Mouse (Mus musculus) liver, embryonic 11.5 days (tissue): ENCODE results near the gene Gatb. TPM values are rescaled to one million over a fixed set of nuclear protein-coding genes. Genes with fewer than 3 reads are reported as not detected.

Source experiments
- ATAC-seq: fragments of 200-750 bp; cut with Nextera tagmentation; replicated peaks from 2 replicates; pipeline ENCODE4 v1.8.0; 2017; ENCODE audit warnings: moderate number of reproducible peaks, mild to moderate bottlenecking, moderate TSS enrichment, moderate library complexity; ENCODE audit not compliant: low FRiP score
- DNase-seq: peaks from one replicate; pipeline ENCODE4 v3.0.0-alpha.2; 2017; ENCODE audit warnings: low spot score
- H3K27ac ChIP-seq: fragments of 300-500 bp; sonication (generic); 2 replicates; pipeline ENCODE4 v1.5.1; 2014; ENCODE audit warnings: mild to moderate bottlenecking, low read depth, low read length, control low read depth
- H3K27me3 ChIP-seq: fragments of 300-500 bp; sonication (generic); replicated peaks from 2 replicates; pipeline ENCODE4 v1.6.1; 2014; ENCODE audit warnings: low read length, mixed read lengths; ENCODE audit not compliant: control insufficient read depth, insufficient read depth
- H3K36me3 ChIP-seq: fragments of 300-500 bp; sonication (generic); 2 replicates; pipeline ENCODE4 v1.6.1; 2014; ENCODE audit warnings: mild to moderate bottlenecking, low read length, moderate library complexity, mixed read lengths; ENCODE audit not compliant: control insufficient read depth, insufficient read depth
- H3K4me1 ChIP-seq: fragments of 300-500 bp; sonication (generic); replicated peaks from 2 replicates; pipeline ENCODE4 v1.6.1; 2014; ENCODE audit warnings: low read length, mixed read lengths; ENCODE audit not compliant: control insufficient read depth, insufficient read depth
- H3K4me2 ChIP-seq: fragments of 300-500 bp; sonication (generic); 2 replicates; pipeline ENCODE4 v1.6.1; 2014; ENCODE audit warnings: mild to moderate bottlenecking, control low read depth, moderate library complexity
- H3K4me3 ChIP-seq: fragments of 300-500 bp; sonication (generic); 2 replicates; pipeline ENCODE4 v1.5.1; 2014; ENCODE audit warnings: low read depth, low read length, control low read depth
- H3K9ac ChIP-seq: fragments of 300-500 bp; sonication (generic); 2 replicates; pipeline ENCODE4 v1.6.1; 2014; ENCODE audit warnings: low read depth, low read length, control low read depth
- H3K9me3 ChIP-seq: fragments of 300-500 bp; sonication (generic); 2 replicates; pipeline ENCODE4 v1.6.1; 2016; ENCODE audit warnings: low read length, inconsistent platforms, mixed read lengths; ENCODE audit not compliant: control insufficient read depth
- WGBS: fragments of 180-500 bp; shearing (Covaris S2); extraction: QIAGEN DNeasy Blood & Tissue Kit; methylation state at CpG from one replicate; pipeline ENCODE4 v1.1.7; 2014; 5-methylcytosine and 5-hydroxymethylcytosine counted together
- polyA plus RNA-seq: library from polyadenylated mRNA; unstranded; fragments of >200 nt; fragmentation: Nextera tagmentation; extraction: Ambion mirVana; gene quantifications from 2 replicates; pipeline ENCODE4 v1.2.1, GENCODE M21; 2014

Gatb gene
- polyA plus RNA-seq, 1 experiment from 2014 or later: 32.9 TPM

- H3K27ac ChIP-seq: no peak overlapping the region
These were observed 103.2 kb downstream of the Gatb start for GRCm38 (mm10) chr3:85677133-85677532.

GRCm38 (mm10) chr3:85677952-85678351, 104.0 kb downstream of the Gatb start:
- Histone ChIP-seq H3K4me3 (no peak overlapping the region), H3K36me3 (no peaks in the 10 kb centered on the region), H3K9me3 (no peaks in the 10 kb centered on the region), H3K4me2 (no peak overlapping the region), H3K9ac (no peak overlapping the region), H3K4me1 (no peaks in the 10 kb centered on the region; the same call in none of the 2 replicates), H3K27ac (no peak overlapping the region), H3K27me3 (no peaks in the 10 kb centered on the region)
- WGBS: 66% methylated on average over 3 of the region's 3 CpGs
- no peak for ATAC-seq
- DNase-seq: no peak

More at GRCm38 (mm10) chr3:85677133-85677532, 103.2 kb downstream of the Gatb start:
- ATAC-seq (no peak), DNase-seq (no peak)
- Histone ChIP-seq H3K27me3 (0 out of 2 replicates have a peak, but pooled peaks cover 3% of the 10 kb centered on the region), H3K9ac (no peak overlapping the region), H3K4me2 (no peak overlapping the region), H3K4me1 (no peaks in the 10 kb centered on the region; the same call in none of the 2 replicates), H3K36me3 (no peaks in the 10 kb centered on the region), H3K4me3 (no peak overlapping the region), H3K9me3 (no peaks in the 10 kb centered on the region)
- 74% methylated on average over 8 of the region's 8 CpGs for WGBS

- WGBS: 69% methylated on average over 8 of the region's 8 CpGs
- Histone ChIP-seq H3K9me3 (no peaks in the 10 kb centered on the region), H3K27ac (no peak overlapping the region), H3K27me3 (no peaks in the 10 kb centered on the region), H3K9ac (0 out of 2 replicates have a peak overlapping the region, but pooled peaks have one; percentile 5), H3K4me2 (peak overlapping the region; percentile 34), H3K4me3 (no peak overlapping the region), H3K36me3 (no peaks in the 10 kb centered on the region), H3K4me1 (no peaks in the 10 kb centered on the region; the same call in none of the 2 replicates)
- DNase-seq: no peak
- ATAC-seq: peak; percentile 77
These were observed 105.5 kb downstream of the Gatb start for GRCm38 (mm10) chr3:85679312-85679933.

- H3K4me2 ChIP-seq: peak overlapping the region; percentile 34; the same call in 1 of the 2 replicates
- no peaks in the 10 kb centered on the region for H3K36me3 ChIP-seq
- peak; percentile 70 for ATAC-seq
- 70% methylated on average over 5 of the region's 5 CpGs for WGBS
- DNase-seq: no peak
- 0 out of 2 replicates have a peak overlapping the region, but pooled peaks have one; percentile 5 for H3K9ac ChIP-seq
- no peaks in the 10 kb centered on the region for H3K9me3 ChIP-seq
- no peak overlapping the region for H3K4me3 ChIP-seq
- no peaks in the 10 kb centered on the region for H3K27me3 ChIP-seq
- no peaks in the 10 kb centered on the region; the same call in none of the 2 replicates for H3K4me1 ChIP-seq
- H3K27ac ChIP-seq: no peak overlapping the region
These were observed 106.0 kb downstream of the Gatb start for GRCm38 (mm10) chr3:85679960-85680359.

GRCm38 (mm10) chr3:85681136-85681535, 107.2 kb downstream of the Gatb start:
- 80% methylated on average over 7 of the region's 7 CpGs for whole genome bisulfite sequencing
- DNase-seq: no peak
- no peaks in the 10 kb centered on the region; the same call in none of the 2 replicates for H3K4me1 ChIP-seq
- no peak overlapping the region for H3K27ac ChIP-seq
- H3K36me3 ChIP-seq: no peaks in the 10 kb centered on the region
- H3K4me3 ChIP-seq: no peak overlapping the region
- H3K27me3 ChIP-seq: no peaks in the 10 kb centered on the region
- H3K4me2 ChIP-seq: no peak overlapping the region
- no peaks in the 10 kb centered on the region for H3K9me3 ChIP-seq
- H3K9ac ChIP-seq: no peak overlapping the region
- no peak for ATAC-seq

GRCm38 (mm10) chr3:85683618-85684017, 109.7 kb downstream of the Gatb start:
- Histone ChIP-seq H3K27ac (no peak overlapping the region), H3K9me3 (no peaks in the 10 kb centered on the region), H3K27me3 (no peaks in the 10 kb centered on the region), H3K9ac (no peak overlapping the region), H3K4me1 (no peaks in the 10 kb centered on the region; the same call in 1 of the 2 replicates), H3K36me3 (no peaks in the 10 kb centered on the region), H3K4me2 (no peak overlapping the region), H3K4me3 (no peak overlapping the region)
- ATAC-seq: no peak
- 77% methylated on average over 5 of the region's 5 CpGs for WGBS
- no peak for DNase-seq

- Histone ChIP-seq H3K36me3 (no peaks in the 10 kb centered on the region), H3K4me1 (no peaks in the 10 kb centered on the region; the same call in 1 of the 2 replicates), H3K27ac (no peak overlapping the region), H3K4me2 (no peak overlapping the region), H3K4me3 (no peak overlapping the region), H3K9ac (no peak overlapping the region), H3K9me3 (no peaks in the 10 kb centered on the region), H3K27me3 (no peaks in the 10 kb centered on the region)
- ATAC-seq (no peak), DNase-seq (no peak)
- WGBS: 82% methylated on average over 8 of the region's 8 CpGs
These were observed 111.4 kb downstream of the Gatb start for GRCm38 (mm10) chr3:85685271-85685670.

GRCm38 (mm10) chr3:85688341-85688740, 114.4 kb downstream of the Gatb start:
- no peak overlapping the region for H3K4me3 ChIP-seq
- no peak overlapping the region for H3K9ac ChIP-seq
- H3K4me2 ChIP-seq: no peak overlapping the region
- no peak for DNase-seq
- WGBS: 94% methylated on average over 14 of the region's 14 CpGs
- H3K27me3 ChIP-seq: no peaks in the 10 kb centered on the region
- ATAC-seq: no peak
- H3K27ac ChIP-seq: no peak overlapping the region
- no peaks in the 10 kb centered on the region for H3K4me1 ChIP-seq
- H3K36me3 ChIP-seq: no peaks in the 10 kb centered on the region
- H3K9me3 ChIP-seq: no peaks in the 10 kb centered on the region

GRCm38 (mm10) chr3:85691134-85691533, 117.2 kb downstream of the Gatb start:
- no peaks in the 10 kb centered on the region for H3K36me3 ChIP-seq
- no peak overlapping the region for H3K4me3 ChIP-seq
- no peak overlapping the region for H3K27ac ChIP-seq
- H3K4me1 ChIP-seq: no peaks in the 10 kb centered on the region
- ATAC-seq (no peak), DNase-seq (no peak)
- 80% methylated on average over 4 of the region's 4 CpGs for WGBS
- no peak overlapping the region for H3K9ac ChIP-seq
- no peaks in the 10 kb centered on the region for H3K9me3 ChIP-seq
- H3K4me2 ChIP-seq: no peak overlapping the region
- no peaks in the 10 kb centered on the region for H3K27me3 ChIP-seq
